Mouse (Mus musculus) heart, postnatal 0 days (tissue): Measurements from ENCODE around the gene Erv3. TPM values are rescaled to one million over a fixed set of nuclear protein-coding genes. Genes with fewer than 3 reads are reported as not detected.

Source experiments
- ATAC-seq: fragments of 200-750 bp; cut with Nextera tagmentation; 2 replicates; pipeline ENCODE4 v1.8.0; 2017; ENCODE audit warnings: low read depth, moderate number of reproducible peaks, moderate library complexity; ENCODE audit not compliant: insufficient read depth
- DNase-seq: peaks from one replicate; pipeline ENCODE4 v3.0.0-alpha.2; 2016; ENCODE audit warnings: low spot score
- H3K27ac ChIP-seq: fragments of 300-500 bp; sonication (generic); 2 replicates; pipeline ENCODE4 v1.5.1; 2014; ENCODE audit warnings: low read depth, mild to moderate bottlenecking
- H3K27me3 ChIP-seq: fragments of 300-500 bp; sonication (generic); 2 replicates; pipeline ENCODE4 v1.6.1; 2014; ENCODE audit warnings: low read length, mixed read lengths; ENCODE audit not compliant: control insufficient read depth, insufficient read depth
- H3K36me3 ChIP-seq: fragments of 300-500 bp; sonication (generic); replicated peaks from 2 replicates; pipeline ENCODE4 v1.6.1; 2014; ENCODE audit warnings: low read length, mixed read lengths; ENCODE audit not compliant: control insufficient read depth, insufficient read depth
- H3K4me1 ChIP-seq: fragments of 300-500 bp; sonication (generic); 2 replicates; pipeline ENCODE4 v1.6.1; 2014; ENCODE audit warnings: antibody characterized with exemption; ENCODE audit not compliant: control insufficient read depth, insufficient read depth
- H3K4me2 ChIP-seq: fragments of 300-500 bp; sonication (generic); 2 replicates; pipeline ENCODE4 v1.6.1; 2014; ENCODE audit warnings: low read depth, mild to moderate bottlenecking, low read length, moderate library complexity
- H3K4me3 ChIP-seq: fragments of 300-500 bp; sonication (generic); 2 replicates; pipeline ENCODE4 v1.5.1; 2014; ENCODE audit warnings: low read depth, low read length
- H3K9ac ChIP-seq: fragments of 300-500 bp; sonication (generic); replicated peaks from 2 replicates; pipeline ENCODE4 v1.6.1; 2014; ENCODE audit warnings: low read depth, low read length, mixed read lengths
- H3K9me3 ChIP-seq: fragments of 300-500 bp; sonication (generic); replicated peaks from 2 replicates; pipeline ENCODE4 v1.6.1; 2016; ENCODE audit warnings: low read length; ENCODE audit not compliant: control insufficient read depth
- CTCF ChIP-seq: IDR thresholded peaks from 2 replicates; pipeline ENCODE4 v1.5.1; 2016; ENCODE audit warnings: antibody characterized with exemption, control low read depth, low read depth
- EP300 ChIP-seq: IDR thresholded peaks from 2 replicates; pipeline ENCODE4 v1.6.1; 2016; ENCODE audit warnings: antibody characterized with exemption, low read depth
- WGBS: fragments of 180-500 bp; shearing (Covaris S2); extraction: QIAGEN DNeasy Blood & Tissue Kit; methylation state at CpG from one replicate; pipeline ENCODE4 v1.1.7; 2014; 5-methylcytosine and 5-hydroxymethylcytosine counted together
- polyA plus RNA-seq: library from polyadenylated mRNA; unstranded; fragments of >200 nt; fragmentation: Nextera tagmentation; extraction: Ambion mirVana; gene quantifications from 2 replicates; pipeline ENCODE4 v1.2.1, GENCODE M21; 2015
- total RNA-seq: library from RNA; depleted of rRNA; stranded (reverse); fragments of >200 nt; gene quantifications from 2 replicates; pipeline ENCODE4 v1.2.3, GENCODE M21; 2014; ENCODE audit warnings: low replicate concordance

Erv3 gene
- total and polyA plus RNA-seq, 2 experiments from 2014 or later: not detected

DNA sequence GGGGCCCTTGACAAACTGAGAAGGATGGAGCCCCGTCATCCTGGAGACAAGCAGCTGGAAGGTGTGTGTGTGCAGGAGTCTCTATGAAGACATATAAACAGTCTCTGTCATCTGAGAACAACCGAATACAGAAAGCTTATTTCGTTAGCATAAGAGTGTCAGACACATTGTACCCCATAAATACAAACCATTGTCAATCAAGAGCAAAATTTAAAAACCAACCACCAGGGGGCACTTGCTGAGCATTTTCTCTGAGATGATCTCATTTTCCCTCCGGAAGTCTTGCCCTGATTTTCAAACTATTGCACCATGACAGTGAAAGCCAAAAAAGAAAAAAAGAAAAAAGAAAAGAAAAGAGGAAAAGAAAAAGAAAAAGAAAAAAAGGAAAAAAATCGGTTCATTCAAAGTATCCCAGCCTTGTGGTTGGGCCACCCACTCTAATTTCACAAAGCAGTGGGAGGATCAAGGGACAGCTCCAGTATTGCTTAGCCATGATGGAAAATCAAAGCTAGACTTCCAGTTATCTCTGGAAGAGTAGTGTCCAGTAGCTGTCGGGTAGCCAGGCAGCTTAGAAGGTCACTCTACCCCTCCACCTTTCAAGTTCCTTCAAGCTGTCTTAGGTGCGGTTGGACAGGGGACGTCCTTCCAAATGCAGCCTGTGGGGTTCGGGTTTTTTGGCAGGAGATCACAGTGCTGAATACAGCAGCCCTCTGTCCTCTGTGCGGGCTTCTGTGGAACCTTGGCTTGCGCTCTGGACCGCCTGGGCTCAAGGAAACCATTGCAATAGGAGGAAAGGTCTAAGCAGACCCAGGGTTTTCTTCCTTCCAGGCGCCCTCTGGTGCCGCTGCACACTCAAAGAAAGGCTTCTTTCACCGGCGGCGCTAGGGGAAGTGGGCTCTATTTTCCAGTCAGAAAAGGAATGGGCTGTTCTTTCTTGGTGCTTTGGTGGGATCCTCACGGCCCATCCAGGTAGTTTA is 31.3 kb downstream of the Erv3 start:
- Histone ChIP-seq H3K36me3 (no peaks in the 10 kb centered on the region), H3K9ac (no peak overlapping the region), H3K27ac (0 out of 2 replicates have a peak overlapping the region, but pooled peaks have one; percentile 12), H3K4me1 (peaks cover 6% of the 10 kb centered on the region; the same call in 1 of the 2 replicates), H3K4me3 (0 out of 2 replicates have a peak overlapping the region, but pooled peaks have one; percentile 3), H3K4me2 (peak overlapping the region; percentile 38), H3K9me3 (no peaks in the 10 kb centered on the region), H3K27me3 (no peaks in the 10 kb centered on the region)
- peak; percentile 71 for DNase-seq
- 0 out of 2 replicates have a peak, but pooled peaks have one; percentile 17 for ATAC-seq
- TF ChIP-seq EP300 (no peak), CTCF (peak; percentile 69)
- WGBS: 37% methylated on average over 18 of the region's 18 CpGs

DNA sequence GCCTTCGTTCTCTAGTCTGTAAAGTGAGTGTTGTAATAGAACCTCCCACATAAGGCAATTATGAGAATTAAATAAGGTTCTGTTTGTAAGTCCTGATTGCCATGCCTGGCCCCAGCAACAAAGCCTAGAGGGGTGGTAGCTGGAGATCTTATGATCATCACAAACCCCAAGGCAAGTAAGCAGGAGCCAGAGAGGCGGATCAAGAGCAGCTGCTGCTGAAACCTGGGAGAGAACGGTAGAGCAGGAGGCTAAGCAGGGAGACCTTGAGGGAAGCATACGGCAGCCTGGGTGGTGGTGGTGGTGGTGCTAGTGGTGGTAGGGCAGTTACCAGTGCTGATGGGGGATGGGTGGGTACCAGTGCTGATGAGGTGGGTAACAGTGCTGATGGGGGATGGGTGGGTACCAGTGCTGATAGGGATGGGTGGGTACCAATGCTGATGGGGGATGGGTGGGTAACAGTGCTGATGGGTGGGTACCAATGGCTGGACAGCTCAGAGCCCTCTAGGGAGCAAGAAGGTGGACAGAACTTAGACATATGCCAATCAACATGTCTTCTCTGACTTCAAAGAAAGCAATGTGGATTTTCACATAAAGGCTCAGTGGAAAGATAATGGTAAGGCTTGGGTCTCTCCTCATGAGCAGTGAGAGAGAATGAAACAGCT is 32.4 kb downstream of the Erv3 start:
- 84% methylated on average over 4 of the region's 4 CpGs for WGBS

DNA sequence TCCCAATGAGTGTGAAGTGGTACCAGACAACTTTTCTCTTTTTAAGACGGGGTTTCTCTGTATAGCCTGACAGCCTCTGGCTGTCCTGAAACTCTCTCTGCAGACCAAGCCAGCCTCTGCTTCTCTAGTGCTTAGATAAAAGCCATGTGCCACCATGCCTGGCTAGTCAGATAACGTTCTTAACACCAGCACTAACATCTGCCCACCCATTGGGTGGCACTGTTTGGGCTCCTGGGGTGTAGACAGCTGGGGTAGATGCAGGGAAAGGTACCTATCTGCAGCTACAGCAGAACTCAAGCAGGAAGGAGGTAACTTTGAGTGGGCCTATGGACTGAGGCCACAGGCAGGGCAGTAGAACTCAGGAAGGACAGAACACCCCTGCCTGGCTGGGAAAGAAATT is 34.0 kb downstream of the Erv3 start:
- Histone ChIP-seq H3K27me3 (no peaks in the 10 kb centered on the region), H3K27ac (no peak overlapping the region), H3K9ac (no peak overlapping the region), H3K4me3 (no peak overlapping the region), H3K4me1 (peaks cover 9% of the 10 kb centered on the region; the same call in 1 of the 2 replicates), H3K4me2 (no peak overlapping the region), H3K9me3 (no peaks in the 10 kb centered on the region), H3K36me3 (no peaks in the 10 kb centered on the region)
- TF ChIP-seq CTCF (no peak), EP300 (no peak)
- ATAC-seq: no peak
- WGBS: 13% methylated on average over 2 of the region's 2 CpGs
- DNase-seq: no peak

More for the DNA sequence above, 32.4 kb downstream of the Erv3 start:
- Histone ChIP-seq H3K27ac (no peak overlapping the region), H3K27me3 (no peaks in the 10 kb centered on the region), H3K36me3 (no peaks in the 10 kb centered on the region), H3K4me1 (peaks cover 6% of the 10 kb centered on the region; the same call in 1 of the 2 replicates), H3K9ac (no peak overlapping the region), H3K4me3 (no peak overlapping the region), H3K4me2 (no peak overlapping the region), H3K9me3 (no peaks in the 10 kb centered on the region)
- no peak for ATAC-seq
- no peak for DNase-seq
- no peak for TF ChIP-seq EP300
- TF ChIP-seq CTCF: no peak

DNA sequence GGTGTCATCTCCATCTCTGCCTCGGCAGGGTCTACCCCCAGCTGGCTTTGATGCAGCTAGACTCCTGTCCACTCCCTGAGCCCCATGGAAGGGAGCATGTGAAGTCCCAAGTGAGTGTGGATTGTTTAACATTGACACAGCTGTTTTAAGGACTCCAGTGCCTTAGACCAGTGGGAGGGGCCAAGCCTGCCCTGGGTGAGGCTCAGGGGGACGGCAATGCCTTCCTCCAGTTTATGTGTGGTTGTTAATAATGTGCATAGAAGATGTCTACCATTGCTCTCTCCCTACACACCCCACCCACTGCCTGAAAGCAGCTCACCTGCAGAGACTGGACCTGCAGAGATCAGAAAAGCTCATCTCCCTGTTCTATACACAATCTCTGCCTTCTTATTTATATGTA is 35.6 kb downstream of the Erv3 start:
- H3K4me1 ChIP-seq: peaks cover 10% of the 10 kb centered on the region; the same call in 1 of the 2 replicates
- H3K36me3 ChIP-seq: no peaks in the 10 kb centered on the region
- ATAC-seq (no peak), DNase-seq (no peak)
- H3K27ac ChIP-seq: no peak overlapping the region
- 45% methylated on average over 2 of the region's 2 CpGs for WGBS
- H3K4me2 ChIP-seq: no peak overlapping the region
- H3K27me3 ChIP-seq: no peaks in the 10 kb centered on the region
- no peak overlapping the region for H3K9ac ChIP-seq
- no peak overlapping the region for H3K4me3 ChIP-seq
- TF ChIP-seq CTCF (no peak), EP300 (no peak)
- H3K9me3 ChIP-seq: no peaks in the 10 kb centered on the region

DNA sequence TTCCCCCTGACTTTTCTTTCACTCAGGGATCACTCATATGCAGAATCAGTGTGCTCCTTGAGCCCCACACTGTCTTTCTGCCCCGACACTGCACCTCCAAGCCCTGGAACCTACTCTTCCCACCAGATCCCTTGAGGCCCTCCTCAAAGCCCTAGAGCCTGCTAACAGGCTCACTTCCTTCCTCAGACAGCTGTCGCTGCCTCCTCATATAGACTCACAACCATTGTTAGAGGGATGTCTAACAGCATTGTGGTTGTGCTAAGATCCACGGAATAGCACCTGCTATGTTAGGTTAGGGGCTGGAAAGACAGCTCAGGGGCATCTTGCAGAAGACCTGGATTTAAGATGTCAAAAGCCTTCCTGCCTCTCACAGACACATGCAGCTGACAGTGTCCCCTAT is 37.1 kb downstream of the Erv3 start:
- no peak for ATAC-seq

More for the DNA sequence above, 37.1 kb downstream of the Erv3 start:
- 62% methylated on average over 3 of the region's 3 CpGs for WGBS
- no peak overlapping the region for H3K9ac ChIP-seq
- no peaks in the 10 kb centered on the region for H3K9me3 ChIP-seq
- no peak overlapping the region for H3K27ac ChIP-seq
- TF ChIP-seq CTCF (no peak), EP300 (no peak)
- 0 out of 2 replicates have a peak, but pooled peaks cover 4% of the 10 kb centered on the region for H3K4me1 ChIP-seq
- DNase-seq: no peak
- no peak overlapping the region for H3K4me2 ChIP-seq
- H3K36me3 ChIP-seq: no peaks in the 10 kb centered on the region
- no peaks in the 10 kb centered on the region for H3K27me3 ChIP-seq
- H3K4me3 ChIP-seq: no peak overlapping the region
